ENCODE assay signal across 12 mouse cellular contexts in genomic region chr16:32395679-32396540, GRCm38 (mm10). TPM values are rescaled to one million over a fixed set of nuclear protein-coding genes. Genes with fewer than 3 reads are reported as not detected.
DNase-seq lines count a peak whose midpoint lies in the region; ATAC-seq and TF ChIP-seq lines count a peak whose summit lies in the region.
"Had no signal": no experiment of that assay in that cellular context is flagged by ENCODE, and none has a peak within 500 bp of the region (broad histone marks: within the 10 kb centered on the region; RNA-seq: fewer than 3 reads in every experiment).

No protein-coding gene starts in this region.

- peaks cover 7% of the 10 kb centered on the region for H3K36me3 ChIP-seq in liver, adult 2 months (ENCODE audit: control insufficient read depth, insufficient read depth, low read length)
- H3K36me3 ChIP-seq in heart, embryonic 13.5 days: peaks cover 26% of the 10 kb centered on the region

- H3K27ac ChIP-seq in liver, adult 2 months (replicated peaks; ENCODE audit: insufficient read depth, low read depth, low read length): no peak overlapping the region
- peak overlapping the region; percentile 95 for H3K27ac ChIP-seq in bone marrow macrophage, adult 2 months (ENCODE audit: insufficient read depth, low read depth, low read length)
- H3K27ac ChIP-seq in heart, embryonic 13.5 days (replicated peaks): peak overlapping the region; percentile 63
- H3K27ac ChIP-seq: neural tube, embryonic 12.5 days had no signal

- H3K79me2 ChIP-seq in liver, adult 2 months (ENCODE audit: control insufficient read depth, insufficient read depth, low read length): no peaks in the 10 kb centered on the region

- TF ChIP-seq POLR2A in liver, adult 2 months (IDR thresholded peaks at IDR 0.05; ENCODE audit: extremely low read depth, insufficient read depth, low read length): no peak
- TF ChIP-seq POLR2A in bone marrow macrophage, adult 2 months (IDR thresholded peaks at IDR 0.05; ENCODE audit: borderline replicate concordance, low read depth, low read length): no peak

- H3K9ac ChIP-seq in liver, adult 2 months (ENCODE audit: low read depth, low read length): no peak overlapping the region
- no peak overlapping the region for H3K9ac ChIP-seq in heart, embryonic 13.5 days
- H3K9ac ChIP-seq: neural tube, embryonic 12.5 days had no signal

- H3K9me3 ChIP-seq in heart, embryonic 13.5 days: no peaks in the 10 kb centered on the region
- H3K9me3 ChIP-seq: neural tube, embryonic 12.5 days had no signal

- TF ChIP-seq CTCF in liver, adult 2 months (IDR thresholded peaks at IDR 0.05; ENCODE audit: low read depth, low read length): no peak
- TF ChIP-seq CTCF in bone marrow macrophage, adult 2 months (IDR thresholded peaks at IDR 0.05; ENCODE audit: low read depth, low read length): no peak

- no peak overlapping the region for H3K4me2 ChIP-seq in heart, embryonic 13.5 days
- H3K4me2 ChIP-seq: neural tube, embryonic 12.5 days had no signal

- no peaks in the 10 kb centered on the region for H3K27me3 ChIP-seq in liver, adult 2 months (ENCODE audit: control insufficient read depth, insufficient read depth, low read length)
- H3K27me3 ChIP-seq in heart, embryonic 13.5 days (replicated peaks): no peaks in the 10 kb centered on the region
- H3K27me3 ChIP-seq: neural tube, embryonic 12.5 days had no signal

- DNase-seq in liver, adult 2 months (ENCODE audit: extremely low read depth, low read depth, low spot score): peak; percentile 29
- DNase-seq in liver: no peak
- no peak for DNase-seq in right cerebral cortex, adult 2 months (ENCODE audit: low spot score in 2 of 2)
- DNase-seq in embryo, embryonic 10.5 days (ENCODE audit: low spot score): no peak
- DNase-seq: kidney, postnatal 25 days; lung, postnatal 10 days; spleen, adult 18-20 months had no signal

- H3K4me3 ChIP-seq in liver, adult 2 months (ENCODE audit: insufficient read depth, low read depth, low read length): no peak overlapping the region
- peak overlapping the region; percentile 46 for H3K4me3 ChIP-seq in bone marrow macrophage, adult 2 months (ENCODE audit: insufficient read depth, low read length)
- H3K4me3 ChIP-seq in heart, embryonic 13.5 days: no peak overlapping the region
- H3K4me3 ChIP-seq: neural tube, embryonic 12.5 days had no signal

- H3K4me1 ChIP-seq in liver, adult 2 months (ENCODE audit: control insufficient read depth, insufficient read depth, low read length): no peaks in the 10 kb centered on the region
- peaks cover 33% of the 10 kb centered on the region for H3K4me1 ChIP-seq in bone marrow macrophage, adult 2 months (ENCODE audit: control insufficient read depth, insufficient read depth, low read length)
- peaks cover 13% of the 10 kb centered on the region for H3K4me1 ChIP-seq in heart, embryonic 13.5 days
- H3K4me1 ChIP-seq: neural tube, embryonic 12.5 days had no signal

- 80% methylated on average over 6 of the region's 6 CpGs for WGBS in liver, adult 2 months
- 52% methylated on average over 6 of the region's 6 CpGs for WGBS in heart, embryonic 13.5 days

- ATAC-seq in heart, embryonic 13.5 days (ENCODE audit: extremely low read depth, insufficient number of reproducible peaks, low FRiP score, low TSS enrichment): no peak
- ATAC-seq in megakaryocyte progenitor cell, adult 5-6 weeks (replicated peaks; ENCODE audit: poor library complexity): peak; percentile 70

RNA-seq across cellular contexts. Expression of gene Tm4sf19, which starts 4.4 kb away (rescaled TPM):
- total RNA-seq in liver, adult 2 months (2014; rRNA removed): not detected in 2 replicates
- not detected in 2 replicates for polyA plus RNA-seq in liver, adult 2 months (2012; rRNA removed)
- 3.0 and 4.4 TPM in 2 replicates for polyA plus RNA-seq in bone marrow macrophage, adult 2 months (2012; ENCODE audit: insufficient read depth, insufficient read length, missing spikeins)
- 0.12 TPM in 1 of 2 replicates, not detected in the other for polyA plus RNA-seq in heart, embryonic 13.5 days (2015; fragmentation: Nextera tagmentation; extraction: Ambion mirVana)
- total RNA-seq in megakaryocyte progenitor cell, adult 5-6 weeks (2015): not detected in 2 replicates
- total RNA-seq in megakaryocyte progenitor cell, adult 5-6 weeks (2017): not detected in 2 replicates
- total RNA-seq: gastrocnemius, postnatal 25 days had no signal
- polyA plus RNA-seq: neural tube, embryonic 12.5 days had no signal

RNA-seq across cellular contexts. Expression of gene Tctex1d2, which starts 23.6 kb away (rescaled TPM):
- total RNA-seq in liver, adult 2 months (2014; rRNA removed): 1.4 and 2.2 TPM in 2 replicates
- 1.7 and 2.1 TPM in 2 replicates for polyA plus RNA-seq in liver, adult 2 months (2012; rRNA removed)
- 43.8 and 47.9 TPM in 2 replicates for polyA plus RNA-seq in bone marrow macrophage, adult 2 months (2012; ENCODE audit: insufficient read depth, insufficient read length, missing spikeins)
- polyA plus RNA-seq in heart, embryonic 13.5 days (2015; fragmentation: Nextera tagmentation; extraction: Ambion mirVana): 23.1 and 26.9 TPM in 2 replicates
- total RNA-seq in megakaryocyte progenitor cell, adult 5-6 weeks (2015): 41.0 and 43.7 TPM in 2 replicates
- total RNA-seq in megakaryocyte progenitor cell, adult 5-6 weeks (2017): 37.6 and 41.4 TPM in 2 replicates

RNA-seq across cellular contexts. Expression of gene Pcyt1a, which starts 34.8 kb away (rescaled TPM):
- total RNA-seq in liver, adult 2 months (2014; rRNA removed): 56.1 and 56.6 TPM in 2 replicates
- 28.6 and 39.1 TPM in 2 replicates for polyA plus RNA-seq in liver, adult 2 months (2012; rRNA removed)
- polyA plus RNA-seq in bone marrow macrophage, adult 2 months (2012; ENCODE audit: insufficient read depth, insufficient read length, missing spikeins): 95.8 and 100 TPM in 2 replicates
- 35.4 and 41.5 TPM in 2 replicates for polyA plus RNA-seq in heart, embryonic 13.5 days (2015; fragmentation: Nextera tagmentation; extraction: Ambion mirVana)
- total RNA-seq in megakaryocyte progenitor cell, adult 5-6 weeks (2015): 50.2 and 58.1 TPM in 2 replicates
- 74.4 and 99.1 TPM in 2 replicates for total RNA-seq in megakaryocyte progenitor cell, adult 5-6 weeks (2017)
